ENCODE assay signal across 8 mouse cellular contexts in genomic region chr1:107481452-107481851, GRCm38 (mm10). TPM values are rescaled to one million over a fixed set of nuclear protein-coding genes. Genes with fewer than 3 reads are reported as not detected.
A peak's percentile ranks its signal among the peaks of the same experiment; 100 is the strongest.
DNase-seq lines count a peak whose midpoint lies in the region; ATAC-seq lines count a peak whose summit lies in the region.

No protein-coding gene starts in this region.

- H3K9ac ChIP-seq in intestine, embryonic 15.5 days: no peak overlapping the region

- WGBS in intestine, embryonic 15.5 days: 27% methylated on average over 11 of the region's 11 CpGs
- 33% methylated on average over 11 of the region's 11 CpGs for WGBS in midbrain, embryonic 10.5 days

- H3K27me3 ChIP-seq in intestine, embryonic 15.5 days (replicated peaks): no peaks in the 10 kb centered on the region
- H3K27me3 ChIP-seq in midbrain, embryonic 10.5 days (ENCODE audit: low read depth, poor library complexity, severe bottlenecking): no peaks in the 10 kb centered on the region

- no peaks in the 10 kb centered on the region for H3K36me3 ChIP-seq in intestine, embryonic 15.5 days
- no peaks in the 10 kb centered on the region for H3K36me3 ChIP-seq in midbrain, embryonic 10.5 days

- no peak overlapping the region for H3K27ac ChIP-seq in intestine, embryonic 15.5 days
- no peak overlapping the region for H3K27ac ChIP-seq in midbrain, embryonic 10.5 days (replicated peaks)

- no peaks in the 10 kb centered on the region for H3K9me3 ChIP-seq in intestine, embryonic 15.5 days
- H3K9me3 ChIP-seq in midbrain, embryonic 10.5 days (replicated peaks): no peaks in the 10 kb centered on the region

- intact Hi-C loops in left cerebral cortex, postnatal 10 days (cut with DNase I): loop anchor here (5.0 kb wide), 2 partner anchors 239 to 459 kb away; no protein-coding TSS in a partner anchor

- no peak overlapping the region for H3K4me3 ChIP-seq in intestine, embryonic 15.5 days (replicated peaks)
- H3K4me3 ChIP-seq in midbrain, embryonic 10.5 days: no peak overlapping the region

- DNase-seq in adrenal gland, adult 18-20 months (ENCODE audit: low spot score in 2 of 2): peak; percentile 58 to 68
- peak; percentile 65 for DNase-seq in gastrocnemius, postnatal 10 days
- DNase-seq in left cerebral cortex, postnatal 10 days (ENCODE audit: extremely low spot score in 1 of 2, low spot score in 2 of 2): peak; percentile 69 to 82
- DNase-seq in midbrain, embryonic 10.5 days (ENCODE audit: low spot score): peak; percentile 74
- peak; percentile 86 for DNase-seq in right cerebral cortex, postnatal 4 days

- ATAC-seq in common myeloid progenitor, adult 5-6 weeks (replicated peaks; ENCODE audit: low read depth, poor library complexity, severe bottlenecking): peak; percentile 99
- ATAC-seq in intestine, embryonic 15.5 days: peak; percentile 69
- ATAC-seq in erythroblast, adult 5-6 weeks (replicated peaks; ENCODE audit: low FRiP score, poor library complexity, severe bottlenecking): no peak; the same call in 1 of the 2 replicates

- no peaks in the 10 kb centered on the region for H3K4me1 ChIP-seq in intestine, embryonic 15.5 days (replicated peaks)
- H3K4me1 ChIP-seq in midbrain, embryonic 10.5 days: no peaks in the 10 kb centered on the region

- H3K4me2 ChIP-seq in intestine, embryonic 15.5 days (replicated peaks): no peak overlapping the region; the same call in 1 of the 2 replicates

RNA-seq across cellular contexts. Expression of gene Serpinb2, which starts 29.8 kb away (rescaled TPM):
- total RNA-seq in adrenal gland, adult 18-20 months (2021): under 1 TPM in 1 of 2 experiments, not detected in 1; 0.74 TPM
- total RNA-seq in common myeloid progenitor, adult 5-6 weeks (2017): not detected in 2 replicates
- total RNA-seq in gastrocnemius, postnatal 10 days (2021): not detected
- polyA plus RNA-seq in intestine, embryonic 15.5 days (2015; fragmentation: Nextera tagmentation; extraction: Ambion mirVana): 0.06 TPM in 1 of 2 replicates, not detected in the other
- not detected for total RNA-seq in left cerebral cortex, postnatal 10 days (2021)
- polyA plus RNA-seq in midbrain, embryonic 10.5 days (2016; fragmentation: Nextera tagmentation; extraction: Ambion mirVana): not detected in 2 replicates
- 0.38 and 0.63 TPM in 2 replicates for total RNA-seq in erythroblast, adult 5-6 weeks (2015; ENCODE audit: low replicate concordance)
- total RNA-seq in erythroblast, adult 5-6 weeks (2017; ENCODE audit: low replicate concordance): 0.51 and 1.7 TPM in 2 replicates
